Mouse (Mus musculus): Measurements from ENCODE around the gene Mrps18a. TPM values are rescaled to one million over a fixed set of nuclear protein-coding genes. Genes with fewer than 3 reads are reported as not detected.

Mrps18a gene
- total RNA-seq, 1 experiment: 90.0 TPM

GRCm38 (mm10) chr17:46170538-46170937 is 59.8 kb downstream of the Mrps18a start:
- DNase-seq (ENCODE audit: low read depth, low spot score): no peak
- Histone ChIP-seq H3K4me1 (ENCODE audit: control insufficient read depth in 2 of 2, insufficient read depth in 2 of 2, low read length in 2 of 2, poor library complexity in 1 of 2) (0 out of 4 replicates have a peak, but pooled peaks cover 0 to 1% of the 10 kb centered on the region in 2 experiments), H3K36me3 (ENCODE audit: control insufficient read depth, insufficient read depth, low read length, poor library complexity, severe bottlenecking) (peaks cover 30% of the 10 kb centered on the region), H3K4me3 (ENCODE audit: insufficient read depth in 1 of 2, low read depth in 1 of 2, low read length in 2 of 2, poor library complexity in 1 of 2, severe bottlenecking in 1 of 2) (no peak overlapping the region), H3K9me3 (ENCODE audit: control insufficient read depth, insufficient read depth, low read depth, low read length) (no peaks in the 10 kb centered on the region), H3K27ac (ENCODE audit: insufficient read depth, low read depth, low read length, poor library complexity, severe bottlenecking) (no peak overlapping the region), H3K9ac (ENCODE audit: insufficient read depth, low read depth, low read length, poor library complexity, severe bottlenecking) (no peak overlapping the region)
- in situ Hi-C loops (cut with MboI; ENCODE audit: low sequenced_read_pairs in 2 of 2, unreplicated experiment in 2 of 2): no loop called here
- TF ChIP-seq CHD2 (IDR thresholded peaks at IDR 0.05; ENCODE audit: low read depth, low read length): no peak
- TF ChIP-seq ZC3H11A (IDR thresholded peaks at IDR 0.05; ENCODE audit: borderline replicate concordance, low read depth, low read length): no peak
- TF ChIP-seq HCFC1 (IDR thresholded peaks at IDR 0.05; ENCODE audit: borderline replicate concordance, insufficient read depth, low read length): no peak
- no peak for TF ChIP-seq MAFK (IDR thresholded peaks at IDR 0.05; ENCODE audit: insufficient read depth, low read depth, low read length)
- no peak for TF ChIP-seq ZNF384 (IDR thresholded peaks at IDR 0.05; ENCODE audit: low read depth, low read length)

Other genes with a start within 250 kb of the Mrps18a start
- 53.0 and 112 TPM in 2 replicates for gene Vegfa, start 78.6 kb upstream of the Mrps18a start, total RNA-seq (2012; rRNA removed)
- 0.85 and 2.9 TPM in 2 replicates for gene Rsph9, start 33.2 kb downstream of the Mrps18a start, total RNA-seq (2012; rRNA removed)
- 7.1 and 8.2 TPM in 2 replicates for gene Mad2l1bp, start 42.6 kb downstream of the Mrps18a start, total RNA-seq (2012; rRNA removed)
- 33.4 and 65.4 TPM in 2 replicates for gene Gtpbp2, start 50.0 kb downstream of the Mrps18a start, total RNA-seq (2012; rRNA removed)
- gene Polh, start 91.7 kb downstream of the Mrps18a start, total RNA-seq (2012; rRNA removed): 9.5 and 11.8 TPM in 2 replicates
- 63.2 and 63.9 TPM in 2 replicates for gene Xpo5, start 91.8 kb downstream of the Mrps18a start, total RNA-seq (2012; rRNA removed)
- gene Polr1c, start 137.1 kb downstream of the Mrps18a start, total RNA-seq (2012; rRNA removed): 177 and 213 TPM in 2 replicates
- gene Yipf3, start 137.1 kb downstream of the Mrps18a start, total RNA-seq (2012; rRNA removed): 59.3 and 68.6 TPM in 2 replicates
- 1.3 TPM in 2 replicates for gene Lrrc73, start 142.5 kb downstream of the Mrps18a start, total RNA-seq (2012; rRNA removed)
- 27.7 and 33.0 TPM in 2 replicates for gene Tjap1, start 172.0 kb downstream of the Mrps18a start, total RNA-seq (2012; rRNA removed)
- 1.3 and 1.4 TPM in 2 replicates for gene Dlk2, start 186.4 kb downstream of the Mrps18a start, total RNA-seq (2012; rRNA removed)
- 17.2 and 25.6 TPM in 2 replicates for gene Abcc10, start 217.4 kb downstream of the Mrps18a start, total RNA-seq (2012; rRNA removed)

All from ES-E14 (cell line).